Mouse (Mus musculus) erythroblast, embryonic 14.5 days (primary cell): Measurements from ENCODE around the gene Slc5a10. TPM values are rescaled to one million over a fixed set of nuclear protein-coding genes. Genes with fewer than 3 reads are reported as not detected.

ENCODE experiments used
- H3K27me3 ChIP-seq: 2 replicates; pipeline ENCODE4 v1.6.1; 2012; ENCODE audit warnings: inconsistent platforms; ENCODE audit not compliant: control insufficient read depth
- H3K36me3 ChIP-seq: 2 replicates; pipeline ENCODE4 v1.6.1; 2012; ENCODE audit warnings: mild to moderate bottlenecking, inconsistent platforms; ENCODE audit not compliant: control insufficient read depth
- H3K4me1 ChIP-seq: 2 replicates; pipeline ENCODE4 v1.6.1; 2012; ENCODE audit warnings: inconsistent platforms; ENCODE audit not compliant: control insufficient read depth
- H3K4me3 ChIP-seq: replicated peaks from 2 replicates; pipeline ENCODE3; 2012; ENCODE audit warnings: moderate library complexity, mild to moderate bottlenecking, inconsistent platforms
- H3K9me3 ChIP-seq: 2 replicates; pipeline ENCODE4 v1.6.1; 2012; ENCODE audit warnings: low read length, inconsistent platforms, mixed read lengths; ENCODE audit not compliant: control insufficient read depth
- GATA1 ChIP-seq: IDR thresholded peaks from 2 replicates; pipeline ENCODE4 v1.6.1; 2012; ENCODE audit warnings: low read length, inconsistent platforms, mixed read lengths
- TAL1 ChIP-seq: IDR thresholded peaks from 3 replicates; pipeline ENCODE4 v1.6.1; 2012; ENCODE audit warnings: low read length, inconsistent platforms, mixed read lengths
- polyA plus RNA-seq: library from polyadenylated mRNA; stranded (reverse); fragments of >175 nt; gene quantifications from 2 replicates; pipeline ENCODE4 v1.2.3, GENCODE M21; 2012

Slc5a10 gene
- not detected in 2 replicates for polyA plus RNA-seq

- no peak within 1 kb of the TSS for H3K4me3 ChIP-seq
- no peaks in the 10 kb centered on the region for H3K4me1 ChIP-seq
- 0 out of 2 replicates have a peak, but pooled peaks cover under 1% of the 10 kb centered on the region for H3K27me3 ChIP-seq
- TF ChIP-seq GATA1: no peak
- no peak for TF ChIP-seq TAL1
- no peaks in the 10 kb centered on the region for H3K9me3 ChIP-seq
- no peaks in the 10 kb centered on the region for H3K36me3 ChIP-seq
These were observed at the start of gene Slc5a10 for GRCm38 (mm10) chr11:61720636-61721035. Gene Slc5a10, minus strand, starts transcription at chr11:61720826.

DNA sequence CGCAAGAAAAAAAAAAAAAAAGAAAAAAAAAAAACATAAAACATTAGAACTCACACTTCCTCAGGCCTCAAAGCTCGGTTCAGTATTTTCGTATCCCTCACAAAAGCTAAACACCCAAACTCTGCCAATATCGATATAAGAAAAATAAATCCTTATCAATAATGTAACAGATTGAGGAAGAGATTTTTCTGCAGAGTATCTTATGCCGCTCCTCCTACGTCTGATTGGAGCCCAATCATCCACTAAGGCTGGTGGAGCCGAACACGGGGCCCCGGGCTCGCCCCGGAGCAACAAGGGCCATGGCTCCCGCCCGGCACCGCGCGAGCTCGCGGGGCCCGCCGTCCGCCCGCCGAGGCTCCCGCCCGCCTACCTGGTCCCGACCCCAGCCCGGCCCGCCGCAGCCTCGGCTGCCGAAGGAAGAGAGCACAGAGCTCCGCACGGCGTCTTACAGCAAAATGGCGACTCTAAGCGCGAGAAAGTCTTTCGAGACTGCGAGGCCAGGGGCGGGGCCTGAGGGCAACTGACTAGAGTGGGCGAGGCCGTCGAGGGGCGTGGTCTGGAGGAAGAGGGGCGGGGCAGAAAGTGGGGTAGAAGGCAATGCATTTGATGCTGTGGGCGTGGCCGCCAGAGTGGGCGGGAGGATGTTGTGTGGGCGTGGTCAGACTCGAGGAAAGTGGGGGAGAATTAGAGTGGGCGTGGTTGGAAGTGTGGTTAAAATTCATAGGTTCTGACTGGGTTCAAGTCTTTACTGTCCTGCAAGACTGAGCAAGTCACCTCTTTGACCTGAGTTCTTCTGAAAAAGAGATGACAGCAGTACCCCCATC is 41.2 kb upstream of the Slc5a10 start, which contains the start of gene Prpsap2:
Gene Prpsap2 (minus strand): TSS at position 505 of the 824 bp plus-strand sequence.
- Histone ChIP-seq H3K4me1 (peaks cover 40% of the 10 kb centered on the region), H3K27me3 (no peaks in the 10 kb centered on the region), H3K4me3 (peak within 1 kb of the TSS; percentile 69), H3K9me3 (no peaks in the 10 kb centered on the region), H3K36me3 (no peaks in the 10 kb centered on the region)
- no peak for TF ChIP-seq GATA1
- no peak for TF ChIP-seq TAL1

GRCm38 (mm10) chr11:61760518-61760917 is 39.9 kb upstream of the Slc5a10 start:
- no peak for TF ChIP-seq TAL1
- TF ChIP-seq GATA1: no peak
- peaks cover 1% of the 10 kb centered on the region; the same call in 1 of the 2 replicates for H3K36me3 ChIP-seq
- H3K4me3 ChIP-seq: peak overlapping the region; percentile 69
- peaks cover 51% of the 10 kb centered on the region for H3K4me1 ChIP-seq
- H3K27me3 ChIP-seq: no peaks in the 10 kb centered on the region
- no peaks in the 10 kb centered on the region for H3K9me3 ChIP-seq

DNA sequence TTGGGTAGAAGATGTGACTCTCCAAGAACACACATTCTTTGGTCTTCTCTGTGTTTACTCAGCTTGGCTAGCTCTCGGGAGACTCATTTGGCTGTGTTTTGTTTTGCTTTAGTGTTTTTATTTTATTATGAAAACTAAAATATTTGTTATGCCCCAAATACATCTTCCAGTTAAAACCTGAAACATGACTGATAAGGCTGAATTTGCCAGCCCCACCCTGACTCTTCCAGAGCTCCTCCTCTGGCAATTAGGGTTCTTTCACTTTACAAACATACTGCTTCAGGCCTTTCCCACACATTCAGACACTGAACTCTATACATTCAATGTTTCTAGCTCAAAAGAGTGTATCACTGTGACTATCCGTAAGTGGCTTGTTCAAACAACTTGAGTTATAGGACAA is 36.5 kb upstream of the Slc5a10 start:
- Histone ChIP-seq H3K36me3 (peaks cover 11% of the 10 kb centered on the region), H3K4me1 (peaks cover 49% of the 10 kb centered on the region), H3K4me3 (peak overlapping the region; percentile 21), H3K9me3 (no peaks in the 10 kb centered on the region), H3K27me3 (no peaks in the 10 kb centered on the region)
- TF ChIP-seq GATA1: no peak
- TF ChIP-seq TAL1: no peak

GRCm38 (mm10) chr11:61751612-61752011 is 31.0 kb upstream of the Slc5a10 start:
- peaks cover 9% of the 10 kb centered on the region for H3K4me1 ChIP-seq
- TF ChIP-seq TAL1 (no peak), GATA1 (no peak)
- H3K36me3 ChIP-seq: peaks cover 20% of the 10 kb centered on the region
- H3K4me3 ChIP-seq: no peak overlapping the region
- H3K27me3 ChIP-seq: no peaks in the 10 kb centered on the region
- no peaks in the 10 kb centered on the region for H3K9me3 ChIP-seq

DNA sequence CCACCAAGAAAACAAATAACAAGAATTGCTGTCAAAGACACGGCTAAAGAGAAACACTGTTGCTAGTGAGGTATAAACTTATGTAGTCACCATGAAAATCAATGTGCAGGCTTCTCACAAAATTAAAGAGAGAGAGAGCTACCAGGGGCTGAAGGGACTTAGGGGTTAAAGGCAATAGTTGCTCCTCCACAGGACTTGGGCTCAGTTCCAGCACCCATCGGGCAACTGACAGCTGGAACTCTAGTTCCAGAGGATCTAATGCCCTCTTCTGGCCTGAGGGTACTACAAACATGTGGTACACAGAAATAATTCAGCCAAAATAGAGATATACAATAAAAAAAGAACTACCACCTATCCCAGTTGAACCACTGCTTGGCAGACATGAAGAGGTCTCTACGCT is 26.5 kb upstream of the Slc5a10 start:
- peaks cover 14% of the 10 kb centered on the region for H3K36me3 ChIP-seq
- TF ChIP-seq TAL1 (no peak), GATA1 (no peak)
- no peaks in the 10 kb centered on the region for H3K4me1 ChIP-seq
- no peak overlapping the region for H3K4me3 ChIP-seq
- H3K27me3 ChIP-seq: no peaks in the 10 kb centered on the region
- no peaks in the 10 kb centered on the region for H3K9me3 ChIP-seq

- Histone ChIP-seq H3K9me3 (no peaks in the 10 kb centered on the region), H3K27me3 (no peaks in the 10 kb centered on the region), H3K36me3 (peaks cover 10% of the 10 kb centered on the region), H3K4me3 (no peak overlapping the region), H3K4me1 (no peaks in the 10 kb centered on the region)
- TF ChIP-seq GATA1 (no peak), TAL1 (no peak)
These were observed 25.2 kb upstream of the Slc5a10 start for GRCm38 (mm10) chr11:61745781-61746180.

GRCm38 (mm10) chr11:61744460-61744859 is 23.8 kb upstream of the Slc5a10 start:
- Histone ChIP-seq H3K9me3 (no peaks in the 10 kb centered on the region), H3K4me1 (no peaks in the 10 kb centered on the region), H3K4me3 (no peak overlapping the region), H3K27me3 (no peaks in the 10 kb centered on the region), H3K36me3 (peaks cover 15% of the 10 kb centered on the region)
- TF ChIP-seq TAL1: no peak
- no peak for TF ChIP-seq GATA1

DNA sequence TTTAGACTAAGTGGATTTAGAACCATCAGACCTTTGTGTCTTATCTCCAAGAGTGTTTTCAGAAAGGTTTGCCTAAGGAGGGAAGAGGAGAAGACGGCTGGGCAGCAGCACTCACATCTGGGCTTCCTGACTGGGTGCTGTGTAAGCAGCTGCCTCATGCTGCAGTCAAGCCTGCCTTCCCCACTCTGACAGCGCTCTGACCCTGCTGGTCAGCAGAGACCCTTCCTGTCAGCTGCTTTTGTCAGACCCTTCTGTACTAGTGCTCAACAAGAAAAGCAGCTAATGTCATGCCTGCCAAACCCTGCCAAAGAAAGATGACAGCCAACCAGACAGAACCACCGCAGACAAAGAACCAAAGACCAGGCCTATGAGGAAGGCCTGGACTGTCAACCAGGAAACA is 23.1 kb upstream of the Slc5a10 start:
- Histone ChIP-seq H3K4me3 (no peak overlapping the region), H3K27me3 (no peaks in the 10 kb centered on the region), H3K4me1 (no peaks in the 10 kb centered on the region), H3K9me3 (no peaks in the 10 kb centered on the region), H3K36me3 (peaks cover 18% of the 10 kb centered on the region)
- no peak for TF ChIP-seq TAL1
- no peak for TF ChIP-seq GATA1

GRCm38 (mm10) chr11:61740500-61740899 is 19.9 kb upstream of the Slc5a10 start:
- no peaks in the 10 kb centered on the region for H3K27me3 ChIP-seq
- H3K4me3 ChIP-seq: no peak overlapping the region
- no peaks in the 10 kb centered on the region for H3K4me1 ChIP-seq
- H3K9me3 ChIP-seq: no peaks in the 10 kb centered on the region
- TF ChIP-seq GATA1: no peak
- no peak for TF ChIP-seq TAL1
- H3K36me3 ChIP-seq: peaks cover 29% of the 10 kb centered on the region
